Mouse (Mus musculus): ENCODE data around the gene Col15a1.

- TF ChIP-seq CTCF (conservative IDR thresholded peaks at IDR 0.05; ENCODE audit: low read length): no peak
- TF ChIP-seq POU5F1 (IDR thresholded peaks at IDR 0.05; ENCODE audit: borderline replicate concordance, low read length): no peak
Measured at GRCm38 (mm10) chr4:47220544-47220943, 12.6 kb downstream of the Col15a1 start.

All from E14TG2a.4 (cell line).